Mouse (Mus musculus) spleen, postnatal 4 days (tissue): ENCODE measurements around the gene Mindy1.

Source experiments
- DNase-seq, 2 experiments: peaks; one replicate each; pipeline ENCODE4 v3.0.0; 2022; ENCODE audit warnings: low spot score in 2 of 2

The Mindy1 gene

DNA sequence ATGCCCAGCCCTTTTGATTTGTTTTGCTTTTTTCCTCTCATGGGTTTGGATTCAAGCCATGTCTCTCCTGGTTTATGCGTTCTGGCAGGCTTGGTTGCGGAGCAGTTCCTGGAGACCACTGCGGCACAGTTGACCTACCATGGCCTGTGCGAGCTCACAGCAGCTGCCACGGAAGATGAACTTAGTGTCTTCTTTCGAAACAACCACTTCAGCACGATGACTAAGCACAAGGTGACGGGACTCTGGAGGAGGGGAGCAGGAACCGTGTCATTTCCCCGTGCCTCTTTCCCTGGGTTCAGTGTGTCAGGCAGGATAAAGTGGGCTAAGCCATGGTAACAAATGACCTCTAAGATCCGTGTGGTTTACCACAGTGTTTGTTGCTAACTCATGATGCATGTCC lies 12.4 kb downstream of the Mindy1 start:
- no peak for DNase-seq

DNA sequence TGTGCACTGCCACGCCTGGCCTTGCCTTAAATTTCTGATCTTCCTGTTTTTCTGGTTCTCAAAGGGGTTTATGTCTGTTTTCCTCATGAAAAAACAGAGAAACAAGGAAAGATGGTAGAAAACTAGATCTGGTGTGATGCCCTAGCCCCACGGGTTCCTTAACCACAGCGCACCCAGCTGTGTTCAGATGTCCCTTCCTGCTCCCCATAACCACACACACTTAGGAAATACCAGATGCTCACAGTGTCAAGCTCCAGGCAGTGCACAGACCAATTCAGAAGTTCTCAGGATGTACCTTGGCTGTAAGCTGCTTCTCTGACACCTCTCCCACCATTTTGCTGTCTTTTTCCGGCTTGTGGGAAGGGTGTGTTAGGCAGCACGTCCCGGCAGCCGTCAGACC lies 13.2 kb downstream of the Mindy1 start:
- DNase-seq, result no peak

DNA sequence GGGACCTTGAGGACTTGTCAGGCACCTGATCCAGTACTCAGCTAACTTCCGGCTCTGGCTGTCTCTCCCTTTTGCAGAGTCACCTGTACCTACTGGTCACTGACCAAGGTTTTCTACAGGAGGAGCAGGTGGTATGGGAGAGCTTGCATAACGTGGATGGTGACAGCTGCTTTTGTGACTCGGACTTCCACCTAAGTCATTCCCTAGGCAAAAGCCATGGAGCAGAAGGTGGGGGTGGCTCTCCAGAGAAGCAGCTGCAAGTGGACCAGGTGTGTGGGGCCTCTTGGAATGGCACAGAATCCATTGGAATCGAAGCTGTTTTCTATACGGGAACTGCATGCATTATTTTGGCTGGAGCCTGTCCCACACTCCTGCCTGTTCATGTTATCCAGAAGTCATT lies 13.6 kb downstream of the Mindy1 start:
- DNase-seq, result no peak

DNA sequence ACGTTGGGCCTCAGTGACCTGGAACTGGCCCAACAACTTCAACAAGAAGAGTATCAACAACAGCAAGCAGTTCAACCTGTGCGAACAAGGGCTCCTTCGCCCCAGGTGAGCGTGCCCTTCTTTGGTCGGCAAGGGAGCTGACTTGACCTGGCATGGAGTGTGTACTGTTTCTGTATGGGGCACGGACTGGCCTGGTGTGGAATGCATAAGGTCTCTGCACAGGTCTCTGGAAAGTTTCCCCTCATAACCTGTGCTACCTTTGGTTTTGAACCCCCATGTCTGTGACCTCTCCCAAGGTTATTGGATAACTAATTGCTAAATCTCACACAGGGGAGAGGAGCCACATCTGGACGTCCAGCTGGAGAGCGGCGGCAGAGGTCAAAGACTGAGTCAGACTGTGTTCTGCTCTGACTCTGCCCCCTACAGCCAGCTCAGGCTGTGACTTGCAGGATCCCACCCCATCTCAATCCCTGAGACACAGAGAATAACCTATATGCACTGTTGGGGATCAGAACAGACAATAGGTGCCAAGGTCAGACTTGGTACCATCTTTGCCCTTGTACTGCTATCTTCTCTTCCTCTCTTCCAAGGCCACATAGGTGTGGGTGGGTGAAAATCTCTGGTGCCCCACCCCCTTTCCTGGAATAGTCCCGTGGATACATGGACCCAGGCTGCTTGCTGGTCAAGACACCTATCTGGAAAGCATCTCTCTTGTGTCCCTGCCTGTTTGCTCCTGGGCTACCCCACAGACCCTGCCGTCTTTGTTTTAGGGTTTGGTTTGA lies 14.4 kb downstream of the Mindy1 start:
- no peak for DNase-seq

DNA sequence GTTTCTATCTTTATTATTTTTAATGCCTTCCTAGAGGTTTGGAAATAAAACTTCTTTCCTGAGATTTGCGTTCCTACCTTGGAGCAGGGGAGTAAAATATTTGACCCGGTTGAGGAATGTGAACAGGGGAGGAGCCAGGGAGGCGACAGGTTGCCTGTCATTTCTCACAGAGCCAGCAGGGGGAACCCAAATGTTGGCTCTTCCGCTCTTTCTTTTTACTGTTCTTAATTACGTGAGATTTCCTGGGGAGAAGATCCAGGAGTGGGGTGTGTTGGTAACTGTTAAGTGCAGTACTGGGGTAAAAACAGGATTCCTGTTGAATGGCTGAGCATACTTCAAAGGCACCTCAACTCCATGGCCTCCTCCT lies 14.9 kb downstream of the Mindy1 start:
- DNase-seq, result peak; percentile 47 to 78

DNA sequence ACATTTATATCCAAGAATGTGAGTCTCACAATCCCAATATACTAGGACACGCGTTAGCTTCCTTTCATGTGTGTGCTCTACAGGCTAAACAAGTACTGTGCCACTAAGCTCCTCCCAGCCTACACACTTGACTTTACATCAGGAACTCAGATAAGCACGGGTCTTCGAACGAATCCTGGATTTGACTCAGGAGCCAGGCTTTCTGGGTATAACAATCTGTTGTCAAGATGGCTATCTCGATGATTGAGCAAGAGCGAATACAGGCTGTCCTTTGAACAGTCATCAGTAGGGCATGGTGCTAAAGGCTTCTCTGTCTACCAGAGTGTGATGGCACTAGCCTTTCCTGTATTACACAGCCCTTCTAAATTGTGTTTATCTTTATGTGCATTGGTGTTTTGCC lies 16.9 kb downstream of the Mindy1 start:
- no peak for DNase-seq

DNA sequence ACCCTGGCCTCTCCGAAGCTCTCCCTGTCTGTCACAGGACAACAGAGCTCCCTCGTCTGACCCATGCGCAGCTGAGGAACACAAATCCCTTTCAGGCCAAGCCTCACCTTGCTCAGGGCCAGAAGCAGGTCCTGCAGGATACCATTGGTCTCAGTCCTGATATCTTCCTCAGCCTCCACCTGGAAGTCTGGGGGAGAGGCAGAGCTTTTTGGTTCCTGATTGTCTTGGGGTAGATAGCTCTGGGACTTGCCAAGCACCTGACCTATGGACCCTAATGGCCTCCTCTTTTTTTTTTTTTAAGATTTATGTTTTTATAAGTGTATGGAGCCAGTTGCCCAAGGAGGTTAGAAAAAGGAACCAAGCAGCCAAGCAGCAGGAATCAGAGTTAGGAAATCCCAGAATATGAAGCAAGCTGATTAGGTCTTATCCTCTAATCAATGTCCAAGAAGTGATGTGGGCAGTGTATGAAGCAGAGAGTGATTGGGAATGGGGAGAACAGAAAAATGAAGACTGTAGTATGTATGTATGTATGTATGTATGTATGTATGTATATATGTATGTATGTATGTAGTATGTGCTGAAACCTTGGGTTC lies 20.2 kb downstream of the Mindy1 start:
- DNase-seq, result no peak

DNA sequence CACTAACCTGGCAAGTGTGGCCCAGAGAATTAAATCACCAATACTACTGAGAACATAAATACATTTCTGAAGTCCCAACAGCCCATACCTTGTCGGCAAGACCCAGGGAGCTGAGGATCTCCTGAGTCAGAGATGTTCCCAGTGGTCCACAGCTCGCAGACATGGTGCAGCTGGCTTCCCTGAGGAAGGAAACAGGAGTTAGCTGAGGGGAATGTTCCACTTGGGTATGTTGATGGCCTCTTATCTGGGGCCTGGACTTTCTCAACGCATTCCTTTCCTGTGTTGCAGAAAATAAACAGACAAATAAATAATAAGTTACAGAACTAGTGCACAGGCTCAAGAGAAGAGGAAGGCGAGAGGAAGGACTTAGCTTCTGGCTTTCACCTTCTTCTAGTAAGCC lies 25.1 kb downstream of the Mindy1 start:
- no peak for DNase-seq

DNA sequence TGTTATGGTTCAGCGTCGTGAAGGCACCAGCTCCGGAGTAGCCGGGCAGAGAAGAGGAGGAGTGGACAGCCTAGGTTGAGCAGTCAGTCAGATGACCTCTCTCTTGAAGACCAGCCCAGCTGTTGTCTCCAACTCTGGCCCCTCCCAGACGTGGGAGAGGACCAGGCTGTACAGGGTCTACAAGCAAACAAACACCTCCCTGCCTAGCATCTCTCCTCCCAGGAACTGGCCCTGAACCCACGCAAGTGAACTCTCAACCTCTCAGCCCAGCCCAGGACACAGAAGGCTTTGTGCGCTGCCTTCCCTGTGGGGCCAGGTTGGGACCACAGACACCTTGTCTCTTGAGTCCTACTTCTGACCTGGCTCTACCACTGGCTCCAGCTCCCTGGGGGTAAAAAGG lies 26.0 kb downstream of the Mindy1 start, which contains the start of gene Anxa9:
Gene Anxa9, minus strand, starts transcription at position 77 of the 400 bp plus-strand sequence.
- DNase-seq, result no peak

DNA sequence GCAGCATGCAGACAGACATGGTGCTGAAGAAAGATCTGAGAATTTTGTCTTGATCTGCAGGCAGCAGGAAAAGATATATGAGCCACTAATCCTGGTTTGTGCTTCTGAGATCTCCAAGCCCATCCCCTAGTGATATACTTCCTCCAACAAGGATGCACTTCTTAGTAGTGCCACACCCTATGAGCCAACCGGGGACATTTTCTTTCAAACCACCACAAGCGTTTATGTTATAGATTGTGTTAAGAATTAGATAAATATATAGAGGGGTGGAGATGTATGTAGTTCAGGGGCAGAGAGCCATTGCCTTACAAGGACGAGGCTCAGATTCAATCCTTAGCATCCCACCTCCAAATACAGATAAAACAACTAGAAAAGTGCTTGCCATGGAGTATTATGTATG lies 29.4 kb downstream of the Mindy1 start:
- no peak for DNase-seq

DNA sequence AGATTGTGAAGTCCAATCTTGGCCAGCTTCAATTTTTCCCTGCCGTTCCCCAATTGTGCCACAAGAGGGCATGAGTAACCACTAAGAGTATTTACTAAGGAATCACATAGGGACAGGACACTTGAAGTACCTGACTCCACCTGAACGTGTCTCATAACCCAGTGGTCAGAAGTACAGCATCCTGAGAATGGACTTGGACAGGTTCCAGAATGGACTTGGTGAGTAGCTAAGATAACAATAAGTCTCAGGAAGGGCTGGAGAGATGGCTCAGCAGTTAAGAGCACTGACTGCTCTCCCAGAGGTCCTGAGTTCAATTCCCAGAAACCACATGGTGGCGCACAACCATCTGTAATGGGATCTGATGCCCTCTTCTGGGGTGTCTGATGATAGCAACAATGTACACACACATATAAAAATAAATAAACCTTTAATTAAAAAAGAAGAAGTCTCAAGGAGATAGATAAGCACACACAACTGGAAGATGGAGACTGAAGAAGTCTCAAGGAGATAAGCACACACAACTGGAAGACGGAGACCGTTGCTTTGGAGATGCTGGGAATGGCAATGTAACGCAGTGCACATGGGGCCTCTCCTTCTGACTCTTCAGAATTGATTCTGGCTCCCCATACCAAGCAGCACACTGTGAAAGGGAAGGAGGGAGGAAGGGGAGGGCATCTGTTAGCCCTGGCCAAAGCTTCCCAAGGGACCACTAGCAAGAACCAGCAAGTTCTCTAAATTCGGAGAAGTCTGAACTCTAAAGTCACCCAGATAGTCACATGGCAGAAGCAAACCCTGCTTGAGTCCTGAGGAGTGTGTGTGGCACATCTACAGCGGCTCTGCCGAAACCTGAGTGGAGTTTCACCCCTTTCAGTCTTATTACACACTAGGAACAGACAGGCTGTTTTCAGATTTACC lies 30.1 kb downstream of the Mindy1 start:
- peak; percentile 72 to 82 for DNase-seq

DNA sequence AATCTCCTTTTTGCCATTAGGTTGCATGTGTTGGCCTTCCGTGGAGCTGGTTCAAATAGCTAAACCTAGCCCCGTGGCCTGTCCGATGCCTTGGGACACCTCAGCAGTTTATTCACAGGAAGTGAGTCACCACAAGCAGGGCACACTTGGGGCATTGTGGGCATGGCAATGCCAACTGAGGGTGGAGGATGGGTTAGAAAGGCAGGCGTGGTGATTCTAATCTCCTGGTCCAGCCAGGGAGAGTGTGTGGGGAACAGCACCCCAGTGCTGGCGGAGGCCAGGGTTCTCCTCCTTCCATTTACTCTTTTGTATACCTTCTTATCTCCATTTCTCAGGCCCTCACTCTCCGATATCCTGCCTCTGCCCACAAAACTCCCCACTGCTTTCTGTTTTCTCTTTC lies 31.5 kb downstream of the Mindy1 start:
- peak; percentile 68 to 77 for DNase-seq

DNA sequence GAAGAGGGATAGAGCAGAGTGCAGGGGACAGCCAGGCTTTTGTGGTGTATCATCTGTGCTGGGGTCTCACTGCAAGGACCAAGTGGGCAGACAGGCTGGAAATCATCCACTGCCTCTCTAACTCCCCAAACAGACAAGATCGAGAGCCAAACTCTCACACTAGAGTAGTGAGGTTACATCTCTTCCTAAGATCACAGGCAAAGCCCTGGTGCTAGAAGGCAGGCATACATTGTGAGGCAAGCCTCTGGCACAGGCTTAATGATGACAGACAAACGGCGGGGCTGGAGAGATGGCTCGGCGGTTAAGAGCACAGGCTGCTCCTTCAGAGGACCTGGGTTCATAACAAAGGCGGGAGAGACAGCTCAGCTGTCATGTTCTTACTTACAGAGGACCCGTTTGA lies 32.3 kb downstream of the Mindy1 start:
- DNase-seq, result no peak

DNA sequence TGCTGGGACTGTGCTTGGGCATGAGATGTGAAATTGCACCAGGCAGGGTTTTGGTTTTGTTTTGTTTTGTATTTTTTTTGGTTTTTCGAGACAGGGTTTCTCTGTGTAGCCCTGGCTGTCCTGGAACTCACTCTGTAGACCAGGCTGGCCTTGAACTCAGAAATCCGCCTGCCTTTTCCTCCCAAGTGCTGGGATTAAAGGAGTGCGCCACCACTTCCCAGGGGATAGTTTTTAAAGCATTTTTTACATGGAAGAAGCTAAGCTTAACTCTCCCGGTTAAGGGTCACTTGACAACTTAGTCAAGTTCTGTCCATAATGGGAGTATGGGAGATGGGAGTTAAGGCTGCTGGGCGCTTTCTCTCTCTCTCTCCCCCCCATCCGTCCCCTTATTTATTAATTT lies 32.9 kb downstream of the Mindy1 start:
- DNase-seq, result no peak

DNA sequence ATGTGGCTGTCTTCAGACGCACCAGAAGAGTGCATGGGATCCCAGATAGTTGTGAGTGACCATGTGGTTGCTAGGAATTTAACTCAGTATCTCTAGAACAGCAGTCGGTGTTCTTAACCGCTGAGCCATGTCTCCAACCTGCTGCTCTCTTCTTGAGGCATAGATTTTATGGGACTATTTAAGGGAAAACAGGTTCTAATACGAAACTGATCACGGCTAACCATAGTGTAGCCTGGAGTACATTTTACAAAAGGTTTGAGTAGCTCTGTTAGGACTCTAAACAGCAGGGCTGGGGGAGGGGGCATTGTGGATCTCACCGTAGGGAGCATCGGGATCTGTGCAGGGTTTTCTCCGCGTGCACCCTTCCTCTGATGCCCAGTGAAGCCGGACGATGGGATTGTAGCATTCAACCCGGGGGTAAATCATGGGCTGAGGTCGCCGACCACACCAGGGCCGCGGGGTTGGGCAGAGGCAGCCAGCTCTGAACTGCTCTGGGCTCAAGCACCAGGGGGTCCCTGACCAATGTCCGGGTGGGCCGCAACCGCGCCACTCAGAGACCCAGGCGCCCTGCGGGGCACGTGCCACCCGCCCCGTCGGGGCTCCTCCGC lies 33.4 kb downstream of the Mindy1 start, which contains the start of gene Cers2:
Gene Cers2, plus strand, starts transcription at position 306 of the 608 bp plus-strand sequence.
- no peak for DNase-seq

DNA sequence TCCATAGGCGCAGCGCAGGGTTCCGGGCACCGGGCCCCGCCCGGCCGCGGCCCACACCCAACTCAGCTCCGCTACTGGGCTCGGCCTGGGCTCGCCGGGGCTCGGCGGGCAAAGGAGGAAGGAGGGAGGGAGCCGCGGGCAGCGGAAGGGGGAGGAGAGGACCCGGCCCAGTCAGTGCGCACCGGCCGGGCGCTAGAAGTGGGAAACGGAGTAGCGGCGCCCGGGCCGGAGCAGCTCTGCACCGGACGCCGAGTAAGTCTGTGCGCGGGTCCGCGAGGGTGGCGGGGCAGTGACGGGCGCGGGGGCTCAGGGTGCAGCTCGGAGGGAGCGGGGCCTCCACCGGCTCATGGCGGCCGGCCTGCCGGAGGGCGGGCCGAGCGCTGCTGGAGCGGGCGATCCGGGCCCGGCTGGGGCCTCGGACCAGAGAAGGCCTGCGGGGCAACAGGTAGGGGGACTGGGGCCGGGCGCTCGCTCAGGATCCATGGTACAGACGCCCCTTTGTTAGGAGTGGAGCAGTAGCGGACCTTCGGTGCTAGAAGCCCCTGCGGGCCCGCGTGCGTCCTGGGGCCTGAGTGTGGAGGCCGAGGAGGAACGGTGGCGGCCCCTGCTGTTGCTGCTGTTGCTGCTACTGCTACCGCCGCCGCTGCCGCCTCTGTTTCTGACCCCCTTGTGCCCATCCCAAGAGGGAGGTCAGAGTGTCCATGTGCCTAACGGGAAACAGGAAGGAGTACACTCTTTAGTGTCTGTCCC lies 34.1 kb downstream of the Mindy1 start:
- DNase-seq, result peak; percentile 95 to 97

DNA sequence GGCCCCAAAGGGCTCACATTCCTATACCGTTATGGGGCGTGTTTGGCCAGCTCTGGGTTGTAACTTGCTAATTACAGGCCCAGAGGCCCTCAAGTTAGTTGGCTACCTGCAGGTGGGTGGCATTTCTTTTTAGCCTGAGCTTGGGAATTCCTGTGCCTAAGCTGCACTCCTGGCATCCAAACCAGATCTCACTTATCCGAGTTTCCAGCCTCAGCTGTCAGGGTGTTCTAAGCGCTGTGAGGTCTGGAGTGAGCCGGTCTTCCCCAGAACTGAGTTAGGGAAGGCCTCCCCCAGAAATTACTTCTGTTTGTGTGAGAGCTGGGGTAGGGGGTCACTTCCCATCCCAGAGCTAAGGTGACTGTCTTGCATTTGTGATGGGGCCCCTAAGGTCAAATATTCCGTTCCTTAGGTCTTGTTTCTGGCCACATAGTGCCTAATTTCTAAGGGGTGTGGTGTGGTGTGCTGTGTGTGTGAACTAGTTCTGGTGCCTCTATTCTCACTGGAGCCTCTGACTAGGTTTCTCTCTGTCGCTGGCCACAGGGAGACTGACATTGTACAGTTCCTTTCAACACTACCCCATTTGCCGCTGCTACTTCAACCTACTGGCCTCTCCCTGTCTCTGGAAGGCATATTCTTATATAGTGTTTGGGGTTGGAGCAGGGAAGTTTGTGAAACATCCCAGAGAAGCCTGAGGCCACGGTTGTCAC lies 34.9 kb downstream of the Mindy1 start:
- DNase-seq, result no peak

DNA sequence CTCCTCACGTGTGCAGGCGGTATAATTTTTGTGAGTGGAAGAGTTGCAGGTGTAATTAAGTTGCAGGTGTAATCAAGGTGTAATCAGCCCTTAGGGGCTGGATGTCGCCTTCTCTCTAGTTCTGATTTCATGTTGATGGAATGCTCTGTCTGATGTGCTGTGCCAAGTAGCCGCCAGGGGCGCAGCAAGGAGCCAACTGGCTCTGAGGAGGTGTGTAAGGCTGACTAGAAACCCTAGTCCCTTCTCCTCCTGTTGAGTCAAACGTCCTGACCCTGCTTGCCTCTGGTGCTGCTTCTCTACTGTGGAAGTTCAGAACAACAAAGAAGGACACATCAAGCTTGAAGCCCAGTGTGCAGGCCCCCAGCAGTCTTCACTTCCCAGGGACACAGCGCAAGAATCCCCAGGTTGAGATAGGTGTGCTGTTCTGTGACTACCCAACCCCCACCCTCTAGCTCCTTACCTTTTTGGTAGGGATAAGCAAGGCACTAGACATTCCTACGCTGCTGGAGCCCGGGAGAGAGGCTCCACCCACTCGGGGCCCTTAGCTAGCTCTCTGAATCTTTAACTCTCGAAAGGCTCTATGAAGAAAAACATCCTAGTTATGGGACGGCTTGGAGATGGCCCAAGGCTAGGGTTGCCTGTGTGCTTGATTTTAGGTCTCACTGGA lies 36.4 kb downstream of the Mindy1 start:
- DNase-seq, result peak; percentile 73 to 84

DNA sequence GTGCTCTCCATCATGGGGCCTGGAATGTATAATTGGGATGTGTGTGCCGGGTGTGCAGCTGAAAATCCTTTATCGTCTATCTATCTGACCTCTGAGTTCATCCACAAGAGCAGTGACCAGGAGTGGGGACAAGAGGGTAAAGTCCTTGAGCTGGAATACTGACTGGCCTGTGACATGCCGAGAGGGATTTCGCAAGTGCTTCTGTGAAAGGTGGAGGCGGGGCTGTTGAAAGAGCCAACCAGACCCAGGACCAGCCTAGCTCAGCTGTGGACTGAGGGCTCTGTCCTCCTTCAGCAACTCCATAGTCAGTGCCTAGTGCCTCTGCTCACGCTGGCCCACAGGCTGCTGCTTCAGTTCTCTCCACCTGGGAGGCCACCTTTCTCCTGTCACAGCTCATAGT lies 37.4 kb downstream of the Mindy1 start:
- peak in 1 of 2 experiments; percentile 59 for DNase-seq

DNA sequence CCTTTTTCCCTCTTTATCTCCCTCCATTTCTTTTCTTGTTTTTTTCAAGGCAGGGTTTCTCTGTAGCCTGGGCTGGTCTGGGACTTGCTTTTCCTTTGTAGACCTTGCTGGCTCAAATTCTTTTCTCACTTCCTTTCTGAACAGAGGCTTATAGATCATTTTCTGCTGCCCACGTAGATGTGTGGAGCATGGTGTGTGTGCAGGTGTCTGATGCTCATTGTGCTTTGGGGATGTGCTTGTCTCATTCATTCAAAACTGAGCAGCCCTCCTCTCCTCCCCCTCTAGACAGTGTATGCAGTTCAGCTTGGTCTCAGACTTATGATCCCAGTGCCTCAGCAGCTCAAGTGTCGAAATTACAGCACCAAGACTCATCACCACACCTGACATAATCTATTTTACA lies 38.0 kb downstream of the Mindy1 start:
- DNase-seq, result no peak
